Mouse (Mus musculus): ENCODE measurements at regions not wholly inside any gene's neighbourhood (a gene's known extent, or its start where the extent isn't known, plus 50 kb on each side); places are given as distances from the start of the nearest gene placed in this dataset.
A peak's percentile ranks its signal among the peaks of the same experiment; 100 is the strongest.
"Not testable (repeated sequence)": the region's sequence is repeated elsewhere in the genome, so short reads cannot be mapped to it uniquely, and the experiment has no call there.

DNA sequence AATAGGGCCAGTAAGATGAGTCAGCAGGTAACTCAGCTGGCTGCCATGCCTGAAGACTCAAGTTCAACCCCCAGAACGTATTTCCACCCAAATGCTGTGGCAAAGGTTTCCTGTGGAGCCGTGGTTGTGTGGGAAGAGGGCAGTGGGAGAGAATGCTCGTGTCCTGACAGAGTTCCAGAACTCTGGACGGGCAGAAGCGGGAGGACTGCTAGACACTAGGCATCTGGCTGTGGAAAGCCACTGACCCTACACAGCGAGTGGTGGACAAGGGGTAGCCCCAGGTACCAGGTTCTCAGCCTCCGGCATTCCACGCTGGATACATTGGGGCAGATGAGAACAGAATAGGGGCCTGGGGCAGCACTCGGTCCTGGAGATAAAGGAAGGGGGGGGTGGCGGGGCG lies 69.6 kb upstream of the Acsl3 start:
- Histone ChIP-seq H3K4me1 (replicated peaks; ENCODE audit: control insufficient read depth in 2 of 2, insufficient read depth in 2 of 2, low read length in 1 of 2) (no peaks in the 10 kb centered on the region), H3K4me3 (ENCODE audit: insufficient read depth in 1 of 2, low read depth in 2 of 2, low read length in 2 of 2) (no peak overlapping the region), H3K4me2 (ENCODE audit: low read depth) (no peak overlapping the region), H3K36me3 (replicated peaks; ENCODE audit: control insufficient read depth, insufficient read depth, low read depth) (no peaks in the 10 kb centered on the region), H3K9ac (replicated peaks) (no peak overlapping the region), H3K27ac (no peak overlapping the region), H3K9me3 (ENCODE audit: control insufficient read depth, low read length) (no peaks in the 10 kb centered on the region), H3K27me3 (ENCODE audit: control insufficient read depth, insufficient read depth, low read length) (no peaks in the 10 kb centered on the region)
- no peak for TF ChIP-seq EP300 (IDR thresholded peaks at IDR 0.05; ENCODE audit: low read depth)
- ATAC-seq (ENCODE audit: insufficient read depth), result no peak
- no peak for DNase-seq (ENCODE audit: low read depth in 3 of 3, low spot score in 3 of 3)
- 66% methylated on average over 11 of the region's 11 CpGs for WGBS (ENCODE audit: insufficient replicate concordance)

GRCm38 (mm10) chr1:78588660-78589059 lies 69.0 kb upstream of the Acsl3 start:
- not testable (repeated sequence) for DNase-seq (ENCODE audit: low read depth in 3 of 3, low spot score in 3 of 3)

DNA sequence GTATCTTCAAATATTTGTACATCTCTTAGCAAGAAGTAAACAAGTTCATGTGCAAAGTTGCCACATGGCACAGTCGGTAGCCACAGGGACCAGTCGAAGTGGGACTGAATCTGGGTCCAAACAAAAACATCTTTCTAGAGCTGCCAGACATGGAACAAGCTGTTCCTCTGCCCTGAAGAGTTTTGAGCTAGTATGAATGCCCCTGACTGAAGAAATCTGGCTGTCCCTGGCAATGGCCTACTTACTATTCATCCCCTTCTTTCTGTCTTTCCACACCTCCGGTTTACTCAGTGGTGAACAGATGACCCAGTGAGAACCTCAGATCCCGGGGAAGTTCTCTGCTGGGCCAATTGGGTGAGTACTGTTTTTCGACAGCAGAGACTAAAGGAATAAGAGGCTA lies 67.1 kb upstream of the Acsl3 start:
- no peaks in the 10 kb centered on the region for H3K36me3 ChIP-seq (replicated peaks; ENCODE audit: control insufficient read depth, insufficient read depth, low read depth)
- TF ChIP-seq CTCF (IDR thresholded peaks at IDR 0.05; ENCODE audit: low read depth), result no peak
- no peak for TF ChIP-seq EP300 (IDR thresholded peaks at IDR 0.05; ENCODE audit: low read depth)
- no peak overlapping the region for H3K27ac ChIP-seq
- no peak overlapping the region for H3K4me3 ChIP-seq (ENCODE audit: insufficient read depth in 1 of 2, low read depth in 2 of 2, low read length in 2 of 2)
- H3K4me2 ChIP-seq (ENCODE audit: low read depth), result no peak overlapping the region
- H3K9ac ChIP-seq (replicated peaks), result no peak overlapping the region
- no peak for ATAC-seq (ENCODE audit: insufficient read depth)
- no peaks in the 10 kb centered on the region for H3K27me3 ChIP-seq (ENCODE audit: control insufficient read depth, insufficient read depth, low read length)
- DNase-seq (ENCODE audit: low read depth in 3 of 3, low spot score in 3 of 3), result no peak
- no peaks in the 10 kb centered on the region for H3K4me1 ChIP-seq (replicated peaks; ENCODE audit: control insufficient read depth in 2 of 2, insufficient read depth in 2 of 2, low read length in 1 of 2)
- no peaks in the 10 kb centered on the region for H3K9me3 ChIP-seq (ENCODE audit: control insufficient read depth, low read length)
- 48% methylated on average over 5 of the region's 5 CpGs for WGBS (ENCODE audit: insufficient replicate concordance)

More at GRCm38 (mm10) chr1:78588660-78589059, 69.0 kb upstream of the Acsl3 start:
- not testable (repeated sequence) for H3K36me3 ChIP-seq (replicated peaks; ENCODE audit: control insufficient read depth, insufficient read depth, low read depth); H3K9me3 ChIP-seq (ENCODE audit: control insufficient read depth, low read length); H3K4me1 ChIP-seq (replicated peaks; ENCODE audit: control insufficient read depth in 2 of 2, insufficient read depth in 2 of 2, low read length in 1 of 2); ATAC-seq (ENCODE audit: insufficient read depth); H3K4me3 ChIP-seq (ENCODE audit: insufficient read depth in 1 of 2, low read depth in 2 of 2, low read length in 2 of 2); H3K4me2 ChIP-seq (ENCODE audit: low read depth); H3K27me3 ChIP-seq (ENCODE audit: control insufficient read depth, insufficient read depth, low read length); H3K27ac ChIP-seq; H3K9ac ChIP-seq (replicated peaks)
- 52% methylated on average over 1 of the region's 1 CpGs for WGBS (ENCODE audit: insufficient replicate concordance)

DNA sequence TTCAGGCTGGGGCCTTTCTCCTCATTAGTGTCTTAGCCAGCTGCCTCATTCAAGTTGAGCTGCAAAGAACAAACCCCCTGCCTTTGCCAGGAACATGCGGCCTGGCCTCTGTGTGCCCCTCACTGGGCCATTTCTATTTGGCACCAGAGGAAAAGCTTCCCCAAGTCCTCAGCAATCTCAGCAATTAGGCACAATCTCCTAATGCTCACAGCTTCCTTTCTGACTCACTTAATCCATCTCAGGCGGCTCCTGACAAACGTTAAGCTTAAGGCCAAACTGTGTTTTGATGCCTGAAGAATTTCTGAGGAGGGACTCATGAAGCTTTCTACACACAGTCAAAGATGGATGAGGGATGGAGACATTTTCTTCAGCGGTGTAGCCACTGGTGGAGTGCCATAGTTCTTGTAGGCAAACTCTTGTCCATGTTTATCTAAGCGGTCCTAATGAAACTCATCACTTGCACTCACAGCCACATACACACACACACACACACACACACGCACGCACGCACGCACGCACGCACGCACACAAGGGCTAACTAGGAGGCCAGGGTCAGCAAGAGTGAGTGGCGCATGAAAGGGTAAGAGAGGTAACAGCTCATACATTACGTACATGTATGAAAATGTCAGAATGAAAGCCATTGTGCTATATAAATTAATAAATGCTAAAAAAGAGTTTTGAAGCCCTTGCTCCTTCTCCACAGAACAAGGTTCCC lies 63.5 kb upstream of the Acsl3 start:
- DNase-seq (ENCODE audit: low read depth in 3 of 3, low spot score in 3 of 3), result no peak
- 70% methylated on average over 14 of the region's 14 CpGs for WGBS (ENCODE audit: insufficient replicate concordance)
- TF ChIP-seq EP300 (IDR thresholded peaks at IDR 0.05; ENCODE audit: low read depth) (no peak), CTCF (IDR thresholded peaks at IDR 0.05; ENCODE audit: low read depth) (no peak)
- H3K4me2 ChIP-seq (ENCODE audit: low read depth), result no peak overlapping the region
- H3K9ac ChIP-seq (replicated peaks), result no peak overlapping the region
- no peaks in the 10 kb centered on the region for H3K4me1 ChIP-seq (replicated peaks; ENCODE audit: control insufficient read depth in 2 of 2, insufficient read depth in 2 of 2, low read length in 1 of 2)
- no peaks in the 10 kb centered on the region for H3K36me3 ChIP-seq (replicated peaks; ENCODE audit: control insufficient read depth, insufficient read depth, low read depth)
- H3K27me3 ChIP-seq (ENCODE audit: control insufficient read depth, insufficient read depth, low read length), result no peaks in the 10 kb centered on the region
- H3K9me3 ChIP-seq (ENCODE audit: control insufficient read depth, low read length), result no peaks in the 10 kb centered on the region
- H3K27ac ChIP-seq, result no peak overlapping the region
- ATAC-seq (ENCODE audit: insufficient read depth), result no peak
- H3K4me3 ChIP-seq (ENCODE audit: insufficient read depth in 1 of 2, low read depth in 2 of 2, low read length in 2 of 2), result no peak overlapping the region

DNA sequence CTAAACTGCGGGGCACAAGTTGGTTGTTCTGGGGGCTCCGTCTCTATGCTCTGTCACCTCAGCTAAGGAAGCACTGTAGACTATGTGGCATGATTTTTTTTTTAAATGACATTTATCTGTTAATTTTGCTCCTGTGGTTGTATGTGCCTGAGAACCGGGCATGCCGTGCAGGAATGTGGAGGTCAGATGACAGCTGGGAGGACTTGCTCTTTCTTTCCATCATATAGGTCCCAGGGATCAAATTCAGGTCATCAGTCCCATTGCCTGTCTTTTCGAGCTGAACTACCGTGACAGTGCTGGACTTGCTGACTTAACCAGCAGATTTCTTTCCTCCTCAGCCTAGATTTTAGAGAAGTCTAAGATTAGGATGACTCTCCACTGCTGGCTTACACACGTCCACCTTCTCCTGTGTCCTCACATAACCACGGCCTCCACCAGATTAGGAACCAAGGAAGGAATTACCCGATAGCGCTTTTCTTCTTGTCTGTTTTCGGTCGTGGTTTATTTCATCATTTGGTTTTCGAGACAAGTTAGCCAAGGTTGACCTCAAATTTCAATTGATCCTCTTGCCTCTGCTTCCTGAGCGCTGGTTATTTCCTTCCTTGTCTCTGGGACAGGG lies 62.0 kb upstream of the Acsl3 start:
- peak in 1 of 3 experiments; percentile 2 for DNase-seq (ENCODE audit: low read depth in 3 of 3, low spot score in 3 of 3)
- Histone ChIP-seq H3K4me2 (ENCODE audit: low read depth) (no peak overlapping the region), H3K9ac (replicated peaks) (no peak overlapping the region), H3K36me3 (replicated peaks; ENCODE audit: control insufficient read depth, insufficient read depth, low read depth) (no peaks in the 10 kb centered on the region), H3K27ac (no peak overlapping the region), H3K9me3 (ENCODE audit: control insufficient read depth, low read length) (no peaks in the 10 kb centered on the region), H3K4me1 (replicated peaks; ENCODE audit: control insufficient read depth in 2 of 2, insufficient read depth in 2 of 2, low read length in 1 of 2) (no peaks in the 10 kb centered on the region), H3K27me3 (ENCODE audit: control insufficient read depth, insufficient read depth, low read length) (no peaks in the 10 kb centered on the region), H3K4me3 (ENCODE audit: insufficient read depth in 1 of 2, low read depth in 2 of 2, low read length in 2 of 2) (no peak overlapping the region)
- TF ChIP-seq EP300 (IDR thresholded peaks at IDR 0.05; ENCODE audit: low read depth) (no peak), CTCF (IDR thresholded peaks at IDR 0.05; ENCODE audit: low read depth) (no peak)
- WGBS (ENCODE audit: insufficient replicate concordance), result 40% methylated on average over 14 of the region's 14 CpGs
- ATAC-seq (ENCODE audit: insufficient read depth), result no peak

All from liver, embryonic 14.5 days (tissue).